Mouse (Mus musculus) midbrain, embryonic 11.5 days (tissue): ENCODE measurements around the gene Cnn2. TPM values are rescaled to one million over a fixed set of nuclear protein-coding genes. Genes with fewer than 3 reads are reported as not detected.
"Not testable (repeated sequence)": the region's sequence is repeated elsewhere in the genome, so short reads cannot be mapped to it uniquely, and the experiment has no call there.

ENCODE experiments used
- ATAC-seq: fragments of 200-750 bp; cut with Nextera tagmentation; 2 replicates; pipeline ENCODE4 v1.8.0; 2017; ENCODE audit warnings: moderate TSS enrichment, moderate library complexity; ENCODE audit not compliant: low FRiP score
- DNase-seq: peaks from one replicate; pipeline ENCODE4 v3.0.0; 2015; ENCODE audit warnings: low spot score; ENCODE audit errors: missing footprints
- H3K27ac ChIP-seq: fragments of 300-500 bp; sonication (generic); 2 replicates; pipeline ENCODE4 v1.5.1; 2014; ENCODE audit warnings: low read depth, low read length
- H3K27me3 ChIP-seq: fragments of 300-500 bp; sonication (generic); 2 replicates; pipeline ENCODE4 v1.6.1; 2014; ENCODE audit warnings: mild to moderate bottlenecking, low read length, moderate library complexity, mixed read lengths; ENCODE audit not compliant: control insufficient read depth, insufficient read depth
- H3K36me3 ChIP-seq: fragments of 300-500 bp; sonication (generic); 2 replicates; pipeline ENCODE4 v1.6.1; 2014; ENCODE audit warnings: mild to moderate bottlenecking, low read length, moderate library complexity, mixed read lengths; ENCODE audit not compliant: control insufficient read depth, insufficient read depth
- H3K4me1 ChIP-seq: fragments of 300-500 bp; sonication (generic); 2 replicates; pipeline ENCODE4 v1.6.1; 2014; ENCODE audit warnings: low read length; ENCODE audit not compliant: control insufficient read depth, insufficient read depth
- H3K4me2 ChIP-seq: fragments of 300-500 bp; sonication (generic); 2 replicates; pipeline ENCODE4 v1.6.1; 2014; ENCODE audit warnings: mild to moderate bottlenecking, moderate library complexity
- H3K4me3 ChIP-seq: fragments of 300-500 bp; sonication (generic); 2 replicates; pipeline ENCODE4 v1.5.1; 2014; ENCODE audit warnings: low read depth, low read length
- H3K9ac ChIP-seq: fragments of 300-500 bp; sonication (generic); 2 replicates; pipeline ENCODE4 v1.6.1; 2014; ENCODE audit warnings: low read length
- H3K9me3 ChIP-seq: fragments of 300-500 bp; sonication (generic); 2 replicates; pipeline ENCODE4 v1.6.1; 2016; ENCODE audit warnings: low read length; ENCODE audit not compliant: control insufficient read depth
- WGBS: fragments of 180-500 bp; shearing (Covaris S2); extraction: QIAGEN DNeasy Blood & Tissue Kit; methylation state at CpG from one replicate; pipeline ENCODE4 v1.1.7; 2014; 5-methylcytosine and 5-hydroxymethylcytosine counted together
- polyA plus RNA-seq: library from polyadenylated mRNA; unstranded; fragments of >200 nt; fragmentation: Nextera tagmentation; extraction: Ambion mirVana; gene quantifications from 2 replicates; pipeline ENCODE4 v1.2.1, GENCODE M21; 2014

Cnn2 gene
- polyA plus RNA-seq, 1 experiment from 2014 or later: 158 TPM

GRCm38 (mm10) chr10:80045364-80045763, 57.0 kb downstream of the Cnn2 start:
- H3K4me2 ChIP-seq, H3K9ac ChIP-seq, H3K36me3 ChIP-seq, H3K27me3 ChIP-seq, H3K9me3 ChIP-seq, ATAC-seq, H3K27ac ChIP-seq, DNase-seq, H3K4me3 ChIP-seq: not testable (repeated sequence)
- WGBS: 86% methylated on average over 2 of the region's 4 CpGs
- H3K4me1 ChIP-seq: peaks cover 21% of the 10 kb centered on the region

Other genes with a start within 250 kb of the Cnn2 start
- gene Polrmt, start 242.0 kb upstream of the Cnn2 start, polyA plus RNA-seq: 28.5 and 31.2 TPM in 2 replicates
- 0.08 and 0.32 TPM in 2 replicates for gene Fgf22, start 233.5 kb upstream of the Cnn2 start, polyA plus RNA-seq
- 69.9 and 81.9 TPM in 2 replicates for gene Rnf126, start 221.6 kb upstream of the Cnn2 start, polyA plus RNA-seq
- 0.60 and 1.2 TPM in 2 replicates for gene Fstl3, start 211.3 kb upstream of the Cnn2 start, polyA plus RNA-seq
- 0.10 and 0.40 TPM in 2 replicates for gene Prss57, start 197.6 kb upstream of the Cnn2 start, polyA plus RNA-seq
- gene Palm, start 195.0 kb upstream of the Cnn2 start, polyA plus RNA-seq: 109 and 129 TPM in 2 replicates
- gene Misp, start 167.6 kb upstream of the Cnn2 start, polyA plus RNA-seq: 0.41 TPM in 1 of 2 replicates, not detected in the other
- 147 and 176 TPM in 2 replicates for gene Ptbp1, start 134.2 kb upstream of the Cnn2 start, polyA plus RNA-seq
- 11.9 and 12.1 TPM in 2 replicates for gene Prtn3, start 114.1 kb upstream of the Cnn2 start, polyA plus RNA-seq
- 112 and 117 TPM in 2 replicates for gene Plppr3, start 114.0 kb upstream of the Cnn2 start, polyA plus RNA-seq
- gene Elane, start 102.3 kb upstream of the Cnn2 start, polyA plus RNA-seq: 0.18 TPM in 1 of 2 replicates, not detected in the other
- gene Cfd, start 97.7 kb upstream of the Cnn2 start, polyA plus RNA-seq: not detected in 2 replicates
- 39.7 and 45.7 TPM in 2 replicates for gene Med16, start 79.7 kb upstream of the Cnn2 start, polyA plus RNA-seq
- gene Gm26602, start 77.7 kb upstream of the Cnn2 start, polyA plus RNA-seq: 20.6 and 25.6 TPM in 2 replicates
- 0.34 and 0.61 TPM in 2 replicates for gene Kiss1r, start 71.6 kb upstream of the Cnn2 start, polyA plus RNA-seq
- gene R3hdm4, start 67.4 kb upstream of the Cnn2 start, polyA plus RNA-seq: 127 and 135 TPM in 2 replicates
- gene Arid3a, start 61.5 kb upstream of the Cnn2 start, polyA plus RNA-seq: 4.2 and 6.2 TPM in 2 replicates
- gene Wdr18, start 28.4 kb upstream of the Cnn2 start, polyA plus RNA-seq: 92.7 and 98.4 TPM in 2 replicates
- 0.22 and 0.38 TPM in 2 replicates for gene Grin3b, start 17.9 kb upstream of the Cnn2 start, polyA plus RNA-seq
- gene Tmem259, start 4.3 kb upstream of the Cnn2 start, polyA plus RNA-seq: 11.9 and 13.5 TPM in 2 replicates
- gene Abca7, start 7.9 kb downstream of the Cnn2 start, polyA plus RNA-seq: 2.8 and 2.9 TPM in 2 replicates
- 3.6 and 3.8 TPM in 2 replicates for gene Arhgap45, start 28.1 kb downstream of the Cnn2 start, polyA plus RNA-seq
- gene Polr2e, start 51.2 kb downstream of the Cnn2 start, polyA plus RNA-seq: 200 and 225 TPM in 2 replicates
- gene Gpx4, start 58.6 kb downstream of the Cnn2 start, polyA plus RNA-seq: 581 and 594 TPM in 2 replicates
- 7.0 and 7.3 TPM in 2 replicates for gene Sbno2, start 117.0 kb downstream of the Cnn2 start, polyA plus RNA-seq
- 18.5 and 23.1 TPM in 2 replicates for gene Stk11, start 127.2 kb downstream of the Cnn2 start, polyA plus RNA-seq
- 329 and 355 TPM in 2 replicates for gene Atp5d, start 150.0 kb downstream of the Cnn2 start, polyA plus RNA-seq
- gene Cbarp, start 152.3 kb downstream of the Cnn2 start, polyA plus RNA-seq: 11.1 and 11.8 TPM in 2 replicates
- 66.0 and 71.3 TPM in 2 replicates for gene Midn, start 159.7 kb downstream of the Cnn2 start, polyA plus RNA-seq
- gene Cirbp, start 177.4 kb downstream of the Cnn2 start, polyA plus RNA-seq: 81.5 and 87.1 TPM in 2 replicates
- gene 1600002K03Rik, start 184.4 kb downstream of the Cnn2 start, polyA plus RNA-seq: 8.0 and 8.7 TPM in 2 replicates
- 78.1 and 91.7 TPM in 2 replicates for gene Efna2, start 190.9 kb downstream of the Cnn2 start, polyA plus RNA-seq
- gene Mum1, start 237.8 kb downstream of the Cnn2 start, polyA plus RNA-seq: 134 and 142 TPM in 2 replicates